Mouse (Mus musculus) left cerebral cortex, postnatal 4 days (tissue): Measurements from ENCODE around the gene Hs1bp3. TPM values are rescaled to one million over a fixed set of nuclear protein-coding genes. Genes with fewer than 3 reads are reported as not detected.

Experiments
- DNase-seq: peaks from one replicate; pipeline ENCODE4 v3.0.0-alpha.2; 2022
- intact Hi-C: fragments of 180-260 bp; cut with DNase I; formaldehyde crosslinking; loops from one replicate; pipeline ENCODE4 v1.15.1; 2025
- total RNA-seq, 2 experiments: library from RNA; stranded (reverse); gene quantifications; 2 replicates each; pipeline ENCODE4 v1.2.3; 2021

Hs1bp3 gene
- total RNA-seq, 2 experiments from 2014 or later = 10.3 to 11.0 TPM

DNA sequence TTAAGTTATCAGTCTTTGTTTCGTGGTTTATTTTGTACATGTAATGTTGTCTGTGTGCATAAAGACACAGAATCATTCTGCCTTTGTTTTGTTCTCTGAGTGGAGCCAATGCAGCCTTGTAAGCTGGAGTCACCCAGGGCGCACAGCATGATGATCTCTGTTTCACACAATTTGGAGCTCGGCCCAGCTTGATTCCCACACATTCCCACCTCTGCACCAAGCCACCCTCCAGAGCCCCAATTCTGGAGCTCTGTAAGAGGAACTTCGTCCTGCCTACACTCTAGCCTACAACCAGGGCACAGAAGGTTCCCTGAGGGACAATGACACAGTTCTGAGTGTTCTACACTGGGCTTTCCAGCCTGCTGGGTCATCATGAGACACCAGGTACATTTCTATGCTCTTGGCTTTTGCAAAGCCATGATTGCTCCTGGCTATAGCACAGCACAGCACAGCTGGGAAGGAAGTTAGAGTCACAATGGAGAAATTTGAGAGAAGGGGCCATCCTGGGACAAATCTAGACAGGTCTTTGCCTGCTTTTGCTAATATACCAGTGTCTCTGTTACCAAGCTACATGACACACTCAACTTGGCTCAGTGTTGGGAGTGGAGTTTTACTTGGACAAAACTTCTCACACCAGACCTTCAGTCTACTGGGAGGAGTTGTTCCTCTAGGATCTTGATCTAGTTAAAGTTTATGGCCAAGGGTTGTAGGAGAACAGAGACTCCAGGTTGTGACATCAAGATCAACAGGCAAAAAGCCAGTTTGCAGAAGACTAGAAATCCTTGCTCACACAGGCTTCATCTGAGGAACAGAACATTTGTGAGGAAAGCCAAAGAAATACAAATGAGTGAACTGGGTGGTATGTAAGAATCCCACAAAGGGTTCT is 75.5 kb downstream of the Hs1bp3 start:
- intact Hi-C loops = no loop called here
- no peak for DNase-seq

DNA sequence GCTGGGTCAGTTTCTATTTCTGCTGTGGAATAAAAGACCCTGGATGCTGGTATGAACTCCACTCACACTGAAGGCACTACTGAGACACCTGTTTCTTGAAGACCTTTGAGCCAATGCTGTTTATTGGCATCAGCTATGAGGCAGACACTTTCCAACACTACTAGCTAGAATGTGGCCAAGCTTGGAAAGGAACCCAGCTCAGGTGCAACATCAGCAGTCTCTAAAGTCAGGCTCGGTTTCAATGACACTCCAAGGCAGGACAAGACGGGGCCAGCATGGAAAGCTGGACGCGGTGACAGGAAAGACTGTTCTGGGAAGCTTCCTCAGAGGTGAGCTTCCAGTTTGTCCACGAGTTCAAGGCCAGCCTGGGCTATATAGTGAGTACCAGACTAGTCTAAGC is 80.0 kb downstream of the Hs1bp3 start:
- DNase-seq = no peak
- intact Hi-C loops = no loop called here

Other genes starting within 250 kb of the Hs1bp3 start
- gene Ldah, start 105.3 kb upstream of the Hs1bp3 start, total RNA-seq = 10 to 100 TPM; 49.2 to 51.2 TPM
- gene Gdf7, start 11.5 kb upstream of the Hs1bp3 start, total RNA-seq = not detected
- 100 to 1,000 TPM; 220 to 231 TPM for gene Rhob, start 186.6 kb downstream of the Hs1bp3 start, total RNA-seq